Mouse (Mus musculus): ENCODE measurements at regions not wholly inside any gene's neighbourhood (a gene's known extent, or its start where the extent isn't known, plus 50 kb on each side); places are given as distances from the start of the nearest gene placed in this dataset.
"Not testable (repeated sequence)": the region's sequence is repeated elsewhere in the genome, so short reads cannot be mapped to it uniquely, and the experiment has no call there.

- DNase-seq (ENCODE audit: low spot score in 2 of 2), result no peak
These were observed 85.3 kb downstream of the Slitrk1 start for GRCm38 (mm10) chr14:108828668-108829067.

GRCm38 (mm10) chr14:108821539-108821938 is 92.4 kb downstream of the Slitrk1 start:
- DNase-seq (ENCODE audit: low spot score in 2 of 2), result no peak

- no peak for DNase-seq (ENCODE audit: low spot score in 2 of 2)
These were observed 94.6 kb downstream of the Slitrk1 start for GRCm38 (mm10) chr14:108819370-108819769.

- peak; percentile 19 to 21 for DNase-seq (ENCODE audit: low spot score in 2 of 2)
These were observed 108.5 kb downstream of the Slitrk1 start for GRCm38 (mm10) chr14:108805394-108805982.

GRCm38 (mm10) chr14:108798884-108799283 is 115.1 kb downstream of the Slitrk1 start:
- DNase-seq (ENCODE audit: low spot score in 2 of 2), result no peak

GRCm38 (mm10) chr14:108792445-108792844 is 121.5 kb downstream of the Slitrk1 start:
- no peak for DNase-seq (ENCODE audit: low spot score in 2 of 2)

- peak in 1 of 2 experiments; percentile 11 for DNase-seq (ENCODE audit: low spot score in 2 of 2)
These were observed 122.7 kb downstream of the Slitrk1 start for GRCm38 (mm10) chr14:108791296-108791695.

GRCm38 (mm10) chr14:108748730-108749129 is 165.2 kb downstream of the Slitrk1 start:
- no peak for DNase-seq (ENCODE audit: low spot score in 2 of 2)

GRCm38 (mm10) chr14:108711811-108712210 is 202.1 kb downstream of the Slitrk1 start:
- no peak for DNase-seq (ENCODE audit: low spot score in 2 of 2)

- no peak for DNase-seq (ENCODE audit: low spot score in 2 of 2)
These were observed 204.8 kb downstream of the Slitrk1 start for GRCm38 (mm10) chr14:108709101-108709631.

- DNase-seq (ENCODE audit: low spot score in 2 of 2), result not testable (repeated sequence)
These were observed 209.3 kb downstream of the Slitrk1 start for GRCm38 (mm10) chr14:108704662-108705061.

GRCm38 (mm10) chr14:108664864-108665263 is 249.1 kb downstream of the Slitrk1 start:
- DNase-seq (ENCODE audit: low spot score in 2 of 2), result no peak

GRCm38 (mm10) chr14:108638291-108638690 is 275.7 kb downstream of the Slitrk1 start:
- DNase-seq (ENCODE audit: low spot score in 2 of 2), result no peak

GRCm38 (mm10) chr14:108635266-108635665 is 278.7 kb downstream of the Slitrk1 start:
- DNase-seq (ENCODE audit: low spot score in 2 of 2), result no peak

- peak in 1 of 2 experiments; percentile 54 for DNase-seq (ENCODE audit: low spot score in 2 of 2)
These were observed 303.9 kb downstream of the Slitrk1 start for GRCm38 (mm10) chr14:108610028-108610427.

Measured in layer of hippocampus, postnatal 14 days (tissue).